Mouse (Mus musculus) forebrain, postnatal 0 days (tissue): ENCODE data around the gene Lclat1. TPM values are rescaled to one million over a fixed set of nuclear protein-coding genes. Genes with fewer than 3 reads are reported as not detected.

Experiments used
- ATAC-seq: fragments of 200-750 bp; cut with Nextera tagmentation; 2 replicates; pipeline ENCODE4 v1.8.0; 2017; ENCODE audit warnings: mild to moderate bottlenecking, moderate library complexity
- DNase-seq: peaks from one replicate; pipeline ENCODE4 v3.0.0-alpha.2; 2015
- H3K27ac ChIP-seq: fragments of 300-500 bp; sonication (generic); 2 replicates; pipeline ENCODE4 v1.5.1; 2014; ENCODE audit warnings: low read depth, mild to moderate bottlenecking, antibody characterized with exemption, low read length, moderate library complexity, mixed read lengths
- H3K27me3 ChIP-seq: fragments of 300-500 bp; sonication (generic); 2 replicates; pipeline ENCODE4 v1.6.1; 2014; ENCODE audit warnings: mild to moderate bottlenecking, low read length, mixed read lengths; ENCODE audit not compliant: insufficient read depth
- H3K36me3 ChIP-seq: fragments of 300-500 bp; sonication (generic); 2 replicates; pipeline ENCODE4 v1.6.1; 2014; ENCODE audit warnings: mild to moderate bottlenecking, moderate library complexity; ENCODE audit not compliant: insufficient read depth
- H3K4me1 ChIP-seq: fragments of 300-500 bp; sonication (generic); 2 replicates; pipeline ENCODE4 v1.6.1; 2014; ENCODE audit warnings: antibody characterized with exemption; ENCODE audit not compliant: insufficient read depth
- H3K4me2 ChIP-seq: fragments of 300-500 bp; sonication (generic); 2 replicates; pipeline ENCODE4 v1.6.1; 2014; ENCODE audit warnings: low read depth, mild to moderate bottlenecking, moderate library complexity
- H3K4me3 ChIP-seq: fragments of 300-500 bp; sonication (generic); 2 replicates; pipeline ENCODE4 v1.5.1; 2014; ENCODE audit warnings: low read depth, low read length, mixed read lengths
- H3K9ac ChIP-seq: fragments of 300-500 bp; sonication (generic); 2 replicates; pipeline ENCODE4 v1.6.1; 2014; ENCODE audit warnings: mild to moderate bottlenecking
- H3K9me3 ChIP-seq: fragments of 300-500 bp; sonication (generic); 2 replicates; pipeline ENCODE4 v1.6.1; 2016; ENCODE audit warnings: low read length
- CTCF ChIP-seq: sonication (generic); IDR thresholded peaks from 2 replicates; pipeline ENCODE4 v1.5.1; 2016; ENCODE audit warnings: antibody characterized with exemption, control low read depth, low read depth
- WGBS: fragments of 180-500 bp; shearing (Covaris S2); extraction: QIAGEN DNeasy Blood & Tissue Kit; methylation state at CpG from one replicate; pipeline ENCODE4 v1.1.7; 2014; 5-methylcytosine and 5-hydroxymethylcytosine counted together
- polyA plus RNA-seq: library from polyadenylated mRNA; unstranded; fragments of >200 nt; fragmentation: Nextera tagmentation; extraction: Ambion mirVana; gene quantifications from 2 replicates; pipeline ENCODE4 v1.2.1, GENCODE M21; 2015
- total RNA-seq: library from RNA; depleted of rRNA; stranded (reverse); fragments of >200 nt; gene quantifications from 2 replicates; pipeline ENCODE4 v1.2.3, GENCODE M21; 2014

Gene Lclat1
- total and polyA plus RNA-seq, 2 experiments from 2014 or later, result 11.9 to 28.4 TPM

- H3K27me3 ChIP-seq, result no peaks in the 10 kb centered on the region
- no peaks in the 10 kb centered on the region for H3K36me3 ChIP-seq
- DNase-seq (no peak), ATAC-seq (no peak)
- H3K4me1 ChIP-seq, result 0 out of 2 replicates have a peak, but pooled peaks cover 4% of the 10 kb centered on the region
- no peak overlapping the region for H3K9ac ChIP-seq
- H3K9me3 ChIP-seq, result no peaks in the 10 kb centered on the region
- H3K4me3 ChIP-seq, result no peak overlapping the region
- H3K27ac ChIP-seq, result no peak overlapping the region
- no peak overlapping the region for H3K4me2 ChIP-seq
- 73% methylated on average over 5 of the region's 5 CpGs for WGBS
- TF ChIP-seq CTCF, result no peak
Observed at GRCm38 (mm10) chr17:73241085-73241848, 133.5 kb downstream of the Lclat1 start.

GRCm38 (mm10) chr17:73243676-73244075 lies 135.9 kb downstream of the Lclat1 start:
- ATAC-seq, result no peak
- no peak overlapping the region for H3K9ac ChIP-seq

GRCm38 (mm10) chr17:73244596-73244995 lies 136.8 kb downstream of the Lclat1 start:
- no peak for TF ChIP-seq CTCF
- no peak for DNase-seq
- Histone ChIP-seq H3K9me3 (no peaks in the 10 kb centered on the region), H3K27ac (no peak overlapping the region), H3K27me3 (no peaks in the 10 kb centered on the region), H3K4me2 (no peak overlapping the region), H3K9ac (no peak overlapping the region), H3K36me3 (no peaks in the 10 kb centered on the region), H3K4me1 (no peaks in the 10 kb centered on the region), H3K4me3 (no peak overlapping the region)
- 96% methylated on average over 3 of the region's 3 CpGs for WGBS
- ATAC-seq, result no peak

More at GRCm38 (mm10) chr17:73243676-73244075, 135.9 kb downstream of the Lclat1 start:
- TF ChIP-seq CTCF, result no peak
- H3K4me2 ChIP-seq, result no peak overlapping the region
- whole genome bisulfite sequencing, result 93% methylated on average over 6 of the region's 6 CpGs
- no peaks in the 10 kb centered on the region for H3K4me1 ChIP-seq
- no peak overlapping the region for H3K27ac ChIP-seq
- DNase-seq, result no peak
- H3K36me3 ChIP-seq, result no peaks in the 10 kb centered on the region
- H3K9me3 ChIP-seq, result no peaks in the 10 kb centered on the region
- H3K4me3 ChIP-seq, result no peak overlapping the region
- H3K27me3 ChIP-seq, result no peaks in the 10 kb centered on the region

GRCm38 (mm10) chr17:73245089-73245684 lies 137.4 kb downstream of the Lclat1 start:
- Histone ChIP-seq H3K9me3 (no peaks in the 10 kb centered on the region), H3K9ac (no peak overlapping the region), H3K27me3 (no peaks in the 10 kb centered on the region), H3K4me2 (no peak overlapping the region), H3K27ac (no peak overlapping the region), H3K36me3 (no peaks in the 10 kb centered on the region), H3K4me3 (no peak overlapping the region), H3K4me1 (no peaks in the 10 kb centered on the region)
- 74% methylated on average over 13 of the region's 13 CpGs for WGBS
- TF ChIP-seq CTCF, result no peak
- DNase-seq, result no peak
- no peak for ATAC-seq

GRCm38 (mm10) chr17:73246036-73246435 lies 138.3 kb downstream of the Lclat1 start:
- H3K4me3 ChIP-seq, result no peak overlapping the region
- H3K4me1 ChIP-seq, result no peaks in the 10 kb centered on the region
- no peak for TF ChIP-seq CTCF
- H3K36me3 ChIP-seq, result no peaks in the 10 kb centered on the region
- no peak overlapping the region for H3K4me2 ChIP-seq
- no peak for ATAC-seq
- no peak overlapping the region for H3K9ac ChIP-seq
- 85% methylated on average over 3 of the region's 3 CpGs for WGBS
- no peaks in the 10 kb centered on the region for H3K9me3 ChIP-seq
- H3K27me3 ChIP-seq, result no peaks in the 10 kb centered on the region
- no peak for DNase-seq
- H3K27ac ChIP-seq, result no peak overlapping the region

- H3K4me3 ChIP-seq, result no peak overlapping the region
- no peak overlapping the region for H3K9ac ChIP-seq
- WGBS, result 93% methylated on average over 2 of the region's 2 CpGs
- no peak for TF ChIP-seq CTCF
- H3K9me3 ChIP-seq, result no peaks in the 10 kb centered on the region
- DNase-seq, result no peak
- H3K36me3 ChIP-seq, result no peaks in the 10 kb centered on the region
- no peak for ATAC-seq
- H3K27me3 ChIP-seq, result no peaks in the 10 kb centered on the region
- no peak overlapping the region for H3K27ac ChIP-seq
- H3K4me2 ChIP-seq, result no peak overlapping the region
- H3K4me1 ChIP-seq, result no peaks in the 10 kb centered on the region
Observed at GRCm38 (mm10) chr17:73246926-73247325, 139.1 kb downstream of the Lclat1 start.

GRCm38 (mm10) chr17:73247758-73248157 lies 140.0 kb downstream of the Lclat1 start:
- DNase-seq (no peak), ATAC-seq (no peak)
- H3K9ac ChIP-seq, result no peak overlapping the region
- no peak overlapping the region for H3K4me2 ChIP-seq
- no peak for TF ChIP-seq CTCF
- H3K9me3 ChIP-seq, result no peaks in the 10 kb centered on the region
- 85% methylated on average over 14 of the region's 14 CpGs for WGBS
- H3K27me3 ChIP-seq, result no peaks in the 10 kb centered on the region
- H3K27ac ChIP-seq, result no peak overlapping the region
- H3K36me3 ChIP-seq, result no peaks in the 10 kb centered on the region
- no peak overlapping the region for H3K4me3 ChIP-seq
- H3K4me1 ChIP-seq, result no peaks in the 10 kb centered on the region
